ENCODE assay signal across 32 mouse cellular contexts in the genomic region with DNA sequence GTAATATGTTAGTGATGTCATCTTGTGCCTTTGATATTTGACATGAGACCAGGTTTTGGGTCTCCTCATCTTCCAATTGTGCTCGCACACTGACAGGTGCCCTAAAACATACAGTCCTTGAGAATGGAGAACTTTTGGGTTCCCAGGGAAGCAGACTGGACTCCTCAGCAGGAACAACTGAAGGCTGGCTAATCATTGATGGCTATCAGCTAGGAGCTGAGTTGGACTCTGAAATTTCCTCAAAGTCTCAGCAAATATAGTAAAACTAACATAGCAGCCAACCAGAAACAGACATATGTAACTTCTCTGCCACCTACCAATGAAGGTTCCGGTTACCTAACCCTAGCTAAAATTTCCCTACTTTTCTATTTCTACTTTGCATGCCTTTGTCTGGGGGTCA. TPM values are rescaled to one million over a fixed set of nuclear protein-coding genes. Genes with fewer than 3 reads are reported as not detected.
DNase-seq lines count a peak whose midpoint lies in the region; ATAC-seq lines count a peak whose summit lies in the region.
"Had no signal": no experiment of that assay in that cellular context is flagged by ENCODE, and none has a peak within 500 bp of the region (broad histone marks: within the 10 kb centered on the region; RNA-seq: fewer than 3 reads in every experiment).

No protein-coding gene starts in this region.

- WGBS in intestine, embryonic 15.5 days = 63% methylated on average over 2 of the region's 2 CpGs
- 25% methylated on average over 2 of the region's 2 CpGs for WGBS in large intestine, adult 2 months

- no peak overlapping the region for H3K4me3 ChIP-seq in intestine, embryonic 15.5 days (replicated peaks)
- H3K4me3 ChIP-seq: gastrocnemius, adult 2 months; hindbrain, embryonic 12.5 days; hindbrain, embryonic 15.5 days had no signal

- H3K4me2 ChIP-seq in intestine, embryonic 15.5 days (replicated peaks) = no peak overlapping the region
- H3K4me2 ChIP-seq: heart, embryonic 11.5 days; hindbrain, embryonic 12.5 days; hindbrain, embryonic 15.5 days had no signal

- peak; percentile 61 for ATAC-seq in intestine, embryonic 15.5 days
- no peak for ATAC-seq in erythroid progenitor cell, adult 5-6 weeks (replicated peaks; ENCODE audit: low FRiP score, poor library complexity, severe bottlenecking)
- ATAC-seq: forebrain, embryonic 14.5 days; forebrain, postnatal 0 days had no signal

- no peaks in the 10 kb centered on the region for H3K36me3 ChIP-seq in intestine, embryonic 15.5 days
- H3K36me3 ChIP-seq: hindbrain, embryonic 12.5 days; hindbrain, embryonic 15.5 days had no signal

- H3K27me3 ChIP-seq in intestine, embryonic 15.5 days (replicated peaks) = no peaks in the 10 kb centered on the region
- H3K27me3 ChIP-seq: hindbrain, embryonic 12.5 days; hindbrain, embryonic 15.5 days had no signal

- H3K9ac ChIP-seq in intestine, embryonic 15.5 days = no peak overlapping the region
- H3K9ac ChIP-seq: forebrain, postnatal 0 days; hindbrain, embryonic 12.5 days; hindbrain, embryonic 15.5 days had no signal

- peak; percentile 10 for DNase-seq in kidney, adult 9 months
- no peak for DNase-seq in kidney, postnatal 14 days
- DNase-seq in large intestine, adult 2 months (ENCODE audit: low read depth, low spot score) = peak; percentile 35
- no peak for DNase-seq in c-Kit-positive CD71-positive TER-119-positive erythroid progenitor cells, embryonic 14.5 days (ENCODE audit: low spot score)
- DNase-seq: adrenal gland, adult 2 months; adrenal gland, postnatal 14 days; B cell, adult 2 months; cerebellum, adult 11-12 months; cerebellum, adult 8-10 months; cerebellum, postnatal 14 days; forebrain, postnatal 0 days; gastrocnemius, adult 2 months; gastrocnemius, postnatal 14 days; heart, adult 11 months had no signal

- H3K27ac ChIP-seq in intestine, embryonic 15.5 days = no peak overlapping the region
- H3K27ac ChIP-seq: gastrocnemius, adult 2 months; hindbrain, embryonic 12.5 days; hindbrain, embryonic 15.5 days had no signal

- H3K4me1 ChIP-seq in intestine, embryonic 15.5 days (replicated peaks) = no peaks in the 10 kb centered on the region

- no peaks in the 10 kb centered on the region for H3K9me3 ChIP-seq in intestine, embryonic 15.5 days
- H3K9me3 ChIP-seq: hindbrain, embryonic 12.5 days; hindbrain, embryonic 15.5 days had no signal

RNA-seq across cellular contexts. Expression of gene Dytn, which starts 20.6 kb away (rescaled TPM):
- polyA plus RNA-seq in intestine, embryonic 15.5 days (2015; fragmentation: Nextera tagmentation; extraction: Ambion mirVana) = not detected in 2 replicates
- polyA plus RNA-seq in large intestine, adult 2 months (2012; rRNA removed) = not detected in 2 replicates
- not detected in 2 replicates for total RNA-seq in erythroid progenitor cell, adult 5-6 weeks (2015; ENCODE audit: low replicate concordance)
- not detected in 2 replicates for total RNA-seq in erythroid progenitor cell, adult 5-6 weeks (2017; ENCODE audit: low replicate concordance)
- total RNA-seq: adrenal gland, adult 2 months; adrenal gland, postnatal 14 days; adrenal gland, postnatal 4 days; forebrain, postnatal 0 days; gastrocnemius, adult 2 months; gastrocnemius, postnatal 14 days; gastrocnemius, postnatal 4 days; heart, adult 8-10 months; heart, postnatal 25 days; hematopoietic stem cell, adult 5-6 weeks; MEL had no signal
- polyA plus RNA-seq: adrenal gland, adult 2 months; embryonic facial prominence, embryonic 11.5 days; forebrain, embryonic 11.5 days; forebrain, embryonic 14.5 days; forebrain, postnatal 0 days; heart, embryonic 11.5 days; heart, embryonic 14.5 days; heart, postnatal 0 days; hindbrain, embryonic 12.5 days had no signal

RNA-seq across cellular contexts. Expression of gene Gm39653, which starts 50.3 kb away (rescaled TPM):
- polyA plus RNA-seq in intestine, embryonic 15.5 days (2015; fragmentation: Nextera tagmentation; extraction: Ambion mirVana) = not detected in 2 replicates
- polyA plus RNA-seq in large intestine, adult 2 months (2012; rRNA removed) = not detected in 2 replicates
- not detected in 2 replicates for total RNA-seq in erythroid progenitor cell, adult 5-6 weeks (2015; ENCODE audit: low replicate concordance)
- not detected in 2 replicates for total RNA-seq in erythroid progenitor cell, adult 5-6 weeks (2017; ENCODE audit: low replicate concordance)
- total RNA-seq: adrenal gland, adult 2 months; adrenal gland, postnatal 14 days; adrenal gland, postnatal 4 days; forebrain, postnatal 0 days; gastrocnemius, adult 2 months; gastrocnemius, postnatal 14 days; gastrocnemius, postnatal 4 days; heart, adult 8-10 months; heart, postnatal 25 days; hematopoietic stem cell, adult 5-6 weeks; MEL had no signal
- polyA plus RNA-seq: adrenal gland, adult 2 months; embryonic facial prominence, embryonic 11.5 days; embryonic facial prominence, embryonic 14.5 days; forebrain, embryonic 11.5 days; forebrain, embryonic 14.5 days; forebrain, postnatal 0 days; frontal cortex, adult 2 months; heart, embryonic 11.5 days; heart, embryonic 14.5 days; heart, postnatal 0 days; hindbrain, embryonic 12.5 days; hindbrain, embryonic 15.5 days had no signal

Comparison
In these comparisons a context has a peak if more than half of its experiments do, and no peak if none do; other contexts are left out.
1. DNase-seq: peak in kidney, adult 9 months (single experiment) and large intestine, adult 2 months (single experiment); none in kidney, postnatal 14 days (single experiment) and c-Kit-positive CD71-positive TER-119-positive erythroid progenitor cells, embryonic 14.5 days (single experiment).